Mouse (Mus musculus) cerebellum, adult 8-10 months (tissue): ENCODE measurements around the gene Ddc.

Experiments used
- DNase-seq: peaks from one replicate; pipeline ENCODE4 v3.0.0; 2022

Gene Ddc

DNA sequence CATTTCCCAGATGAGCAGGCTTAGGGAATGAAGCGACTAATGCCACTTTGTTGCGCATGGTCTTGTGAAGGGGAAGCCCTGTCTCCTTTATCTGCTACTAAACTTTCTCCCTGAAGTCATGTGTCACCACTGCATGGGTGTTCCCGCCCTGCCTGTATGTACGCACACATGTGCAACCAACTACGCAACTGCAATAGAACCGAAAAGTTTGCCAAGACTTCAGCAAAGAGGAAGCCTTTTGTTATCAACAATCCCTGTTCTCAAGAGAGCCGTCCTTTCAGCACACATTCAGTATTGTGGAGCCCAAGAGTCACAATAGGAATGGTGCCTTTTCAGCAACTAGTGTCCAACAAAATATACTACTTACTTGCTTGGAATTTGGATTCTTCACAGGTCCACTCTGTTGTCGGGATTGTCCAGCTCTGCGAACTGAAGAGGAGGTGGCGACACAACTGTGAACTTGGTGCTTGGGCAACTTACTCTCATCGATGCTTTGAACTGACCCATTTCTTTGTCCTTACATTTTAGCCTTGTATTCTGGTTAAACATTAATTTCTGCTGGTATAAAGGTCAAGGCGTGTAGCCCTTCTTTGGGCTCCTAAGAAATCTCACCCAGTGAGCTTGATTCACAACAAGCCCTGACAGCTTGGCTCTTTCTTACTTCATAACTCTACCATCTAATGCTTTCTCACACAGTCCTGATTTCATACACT lies at the start of gene Ddc:
TSS of gene Ddc (minus strand) at position 500 of the 713 bp plus-strand sequence.
- no peak for DNase-seq

- no peak for DNase-seq
These were observed 47.8 kb upstream of the Ddc start for GRCm38 (mm10) chr11:11945766-11946165.

- no peak for DNase-seq
These were observed 46.9 kb upstream of the Ddc start for GRCm38 (mm10) chr11:11944814-11945213.

DNA sequence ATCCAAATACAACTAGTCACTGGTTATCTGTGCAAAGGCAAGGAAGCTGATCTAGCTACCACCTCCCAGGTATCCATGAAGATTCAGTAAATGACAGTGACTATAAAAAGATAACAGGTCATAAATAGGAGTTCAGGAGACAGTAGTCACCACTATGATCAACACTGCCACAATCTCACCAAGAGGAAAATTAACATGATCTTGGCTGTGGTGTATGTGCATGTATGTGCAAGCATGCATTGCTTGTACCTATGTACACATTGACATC lies 46.1 kb upstream of the Ddc start:
- DNase-seq: no peak

DNA sequence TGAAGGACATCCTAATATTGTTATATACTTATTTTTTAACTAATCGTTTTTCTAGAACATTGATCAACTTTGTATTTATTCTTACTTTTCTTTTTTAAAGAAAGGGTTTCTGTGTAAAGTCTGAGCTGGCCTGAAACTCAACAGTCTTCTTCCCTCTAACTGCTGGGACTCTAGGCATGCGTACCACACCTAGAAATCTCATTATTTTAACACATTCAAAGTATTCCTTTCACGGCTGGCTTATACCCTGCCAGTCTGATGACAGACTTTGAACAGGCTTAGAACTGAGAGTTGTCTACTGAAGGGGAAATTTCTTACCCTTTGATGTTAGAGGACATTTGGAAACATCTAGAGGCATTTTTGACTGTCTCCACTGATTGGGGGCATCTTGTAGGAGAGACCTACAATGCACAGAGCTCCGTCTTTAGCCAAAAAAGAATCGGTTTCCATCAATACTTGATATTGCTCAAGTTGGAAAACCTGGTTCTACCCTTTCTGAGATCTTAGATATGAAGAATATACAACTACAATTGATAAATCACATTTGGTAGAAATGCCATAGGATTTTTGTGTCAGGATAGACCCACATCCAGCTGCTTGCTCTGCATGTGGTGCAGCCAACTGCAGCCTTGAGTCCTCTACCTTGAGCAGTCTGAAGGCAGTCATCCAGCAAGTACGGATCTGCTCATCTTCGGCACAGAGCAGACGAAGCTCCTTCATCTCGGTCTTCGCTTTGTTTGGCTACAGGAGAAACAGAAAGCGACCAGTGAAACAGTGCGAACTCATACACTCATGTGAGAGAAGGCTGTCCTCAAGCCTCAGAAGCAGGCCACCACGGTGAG lies 45.5 kb upstream of the Ddc start:
- DNase-seq: no peak

- DNase-seq: no peak
These were observed 44.6 kb upstream of the Ddc start for GRCm38 (mm10) chr11:11942320-11943217.

- no peak for DNase-seq
These were observed 43.1 kb upstream of the Ddc start for GRCm38 (mm10) chr11:11940833-11941681.

- no peak for DNase-seq
These were observed 41.7 kb upstream of the Ddc start for GRCm38 (mm10) chr11:11939611-11940010.

- no peak for DNase-seq
These were observed 40.6 kb upstream of the Ddc start for GRCm38 (mm10) chr11:11938591-11938990.

DNA sequence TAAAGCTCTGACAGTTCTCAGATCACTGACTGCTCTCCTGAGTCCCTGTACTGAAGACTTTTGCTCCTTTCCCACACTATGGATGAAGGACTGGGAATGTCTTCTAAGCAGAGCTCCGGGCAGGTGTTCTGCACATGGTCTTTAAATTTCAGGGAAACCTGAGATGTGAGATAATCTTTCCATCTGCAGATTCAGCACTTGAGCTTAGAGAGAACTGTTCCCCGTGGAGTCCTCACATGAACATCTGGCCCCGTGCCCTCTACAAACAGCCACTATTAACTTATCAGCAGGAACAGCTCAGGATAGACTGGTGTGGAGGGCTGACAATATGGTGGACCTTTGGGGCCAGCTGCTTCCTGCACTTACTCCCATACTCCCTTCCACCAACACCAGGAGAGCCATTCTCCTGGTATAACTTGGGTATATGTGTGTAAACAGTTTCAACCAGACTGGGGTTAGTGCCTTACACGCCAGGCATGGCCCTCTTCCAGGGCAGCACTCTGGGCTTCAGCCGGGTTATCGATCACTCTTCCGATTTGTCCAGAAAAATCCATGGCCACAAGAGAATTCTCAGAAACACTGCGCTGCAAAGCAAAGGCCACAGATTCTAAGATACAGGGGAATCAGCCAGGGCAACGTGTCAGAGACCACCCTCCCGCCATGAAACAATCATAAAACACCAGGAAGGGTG lies 39.5 kb upstream of the Ddc start:
- no peak for DNase-seq

DNA sequence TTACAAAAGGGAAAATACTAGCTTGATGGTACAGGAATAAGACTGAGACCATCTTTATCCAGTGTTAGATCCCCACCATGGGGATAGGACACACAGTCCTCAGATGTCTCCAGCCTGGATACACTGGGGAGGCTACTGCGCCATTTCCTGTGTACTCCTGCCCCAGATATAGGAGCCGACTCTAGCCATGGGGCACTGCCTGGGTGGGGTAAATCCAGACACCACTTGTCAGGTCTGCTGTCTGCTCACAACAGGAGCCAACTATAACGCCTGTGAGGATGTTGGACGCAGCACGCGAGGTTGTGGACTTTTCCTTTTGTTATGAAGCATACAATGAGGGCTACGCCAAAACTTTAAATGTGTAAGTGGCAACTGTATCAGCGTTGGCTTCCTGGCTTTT lies 36.9 kb upstream of the Ddc start:
- no peak for DNase-seq

DNA sequence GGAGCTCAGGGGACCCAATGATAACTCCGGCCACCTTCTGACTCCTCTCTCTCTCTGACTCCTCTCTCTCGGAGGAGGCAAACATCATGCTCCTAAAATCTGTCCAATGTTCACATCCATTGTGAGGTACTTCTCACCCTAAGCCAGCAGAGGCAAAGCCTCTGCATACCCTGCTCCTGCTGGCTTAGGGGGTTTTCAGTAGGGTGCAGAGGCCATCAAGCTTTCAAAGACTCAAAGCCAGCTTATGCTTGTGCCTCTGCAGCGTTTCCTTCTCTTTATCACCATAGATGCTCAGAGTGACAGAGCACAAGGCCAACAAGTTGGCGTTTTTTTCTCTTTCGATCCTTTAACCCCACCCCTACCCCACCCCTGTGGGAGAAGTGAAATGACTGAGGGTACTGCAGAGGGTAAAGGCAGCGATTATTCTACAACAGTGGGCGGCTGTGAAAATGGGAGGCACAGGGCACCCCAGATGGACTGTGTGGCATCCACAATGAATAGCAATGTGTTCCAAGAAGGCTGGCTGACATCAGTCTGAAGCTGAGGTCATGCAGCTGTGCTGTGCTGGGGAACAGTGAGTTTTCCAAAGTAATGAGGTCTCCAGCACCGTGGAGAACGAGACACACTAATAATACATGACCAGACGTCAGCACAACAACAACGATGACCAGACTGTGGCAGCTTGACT lies 34.3 kb upstream of the Ddc start:
- DNase-seq: no peak

- no peak for DNase-seq
These were observed 33.7 kb upstream of the Ddc start for GRCm38 (mm10) chr11:11931688-11932087.

DNA sequence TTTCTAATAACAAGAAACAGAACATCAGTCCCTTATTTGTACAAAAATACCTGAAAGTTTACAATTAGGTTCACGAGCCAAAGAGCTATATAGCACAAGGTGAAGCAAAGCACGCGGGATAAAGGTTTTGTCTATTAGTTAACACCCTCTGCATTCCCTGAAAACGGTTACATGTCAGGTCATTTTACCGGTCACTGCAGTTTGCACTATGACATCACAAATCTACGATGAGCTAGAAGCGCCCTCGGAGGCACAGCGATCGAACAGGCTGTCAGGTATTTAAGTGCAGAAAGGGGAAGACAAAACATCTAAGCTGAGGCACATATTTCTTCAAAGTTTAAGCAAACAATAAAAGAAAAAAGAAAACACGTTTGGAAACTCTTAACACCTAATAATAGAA lies 32.6 kb upstream of the Ddc start:
- DNase-seq: no peak

DNA sequence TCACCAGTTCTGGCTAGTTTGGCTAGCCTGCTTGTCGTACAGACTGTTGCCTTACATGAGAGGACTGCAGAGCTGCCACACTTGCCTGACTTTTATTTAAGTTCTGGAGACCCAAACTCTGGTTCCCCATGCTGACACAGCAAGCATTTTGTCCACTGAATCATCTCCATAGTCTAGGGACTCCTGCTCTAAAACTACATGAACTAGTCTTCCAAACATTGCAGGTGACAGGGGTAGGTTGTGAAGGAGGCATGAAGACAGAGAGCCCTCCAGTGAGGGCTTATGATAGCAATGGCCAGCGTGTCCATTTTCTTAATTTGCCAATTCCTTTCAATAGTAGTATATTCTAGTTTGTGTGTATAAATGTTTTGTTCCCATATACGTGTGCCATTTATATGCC lies 31.1 kb upstream of the Ddc start:
- DNase-seq: no peak

DNA sequence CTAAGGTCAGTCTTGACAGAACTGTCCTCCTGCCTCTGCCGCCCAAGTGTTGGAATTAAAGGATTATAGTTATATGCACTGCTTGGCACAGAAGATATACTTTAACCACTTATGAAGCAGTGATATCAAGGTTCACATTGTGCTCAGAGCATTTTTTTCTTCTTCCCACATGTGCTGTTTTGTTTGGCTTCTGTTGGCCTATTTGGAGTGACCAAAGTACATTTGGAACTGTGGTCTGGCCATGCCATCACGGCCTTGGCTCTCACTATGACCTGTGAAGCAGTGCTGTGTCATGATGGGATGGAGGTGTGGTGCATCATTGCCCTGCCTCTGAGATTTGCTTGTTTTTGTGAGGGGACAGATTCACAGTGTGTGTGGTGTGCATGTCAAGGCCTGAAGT lies 30.6 kb upstream of the Ddc start:
- DNase-seq: no peak

GRCm38 (mm10) chr11:11923900-11924299 lies 26.0 kb upstream of the Ddc start:
- no peak for DNase-seq

DNA sequence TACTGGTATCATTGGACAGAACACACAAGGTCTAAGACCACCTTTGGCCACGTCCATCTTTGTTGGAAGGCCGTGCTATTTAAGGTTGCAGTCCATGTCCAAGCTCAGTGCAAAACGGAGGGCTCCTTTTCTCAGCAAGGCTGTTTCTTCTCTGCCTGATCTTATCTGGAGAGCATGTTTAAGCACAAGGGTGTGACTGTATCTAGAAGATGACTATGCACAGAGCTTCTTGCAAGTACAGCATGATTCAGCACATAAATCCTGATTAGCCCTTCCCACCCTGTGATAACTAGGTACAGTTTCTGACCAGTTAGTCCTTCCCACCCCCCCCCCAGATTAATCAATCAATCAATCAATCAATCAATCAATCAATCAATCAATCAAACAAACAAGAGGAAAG lies 25.4 kb upstream of the Ddc start:
- no peak for DNase-seq

DNA sequence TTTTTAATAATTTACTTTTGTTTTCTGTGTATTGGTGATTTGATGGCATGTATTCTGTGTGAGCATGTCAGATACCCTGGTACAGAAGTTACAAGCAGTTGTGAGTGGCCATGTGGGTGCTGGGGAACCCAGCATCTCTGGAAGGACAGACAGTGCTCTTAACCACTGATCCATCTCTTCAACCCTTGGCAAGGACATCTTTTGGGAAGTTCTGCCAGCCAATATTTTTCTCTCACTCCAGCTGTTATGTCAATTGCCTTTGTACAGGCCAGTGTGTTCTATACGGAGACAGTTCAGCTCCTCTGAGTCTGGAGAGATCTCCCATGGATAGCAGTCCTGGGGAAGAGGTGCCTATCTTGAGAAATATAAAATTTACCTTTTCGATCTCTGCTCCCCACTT lies 24.2 kb upstream of the Ddc start:
- DNase-seq: no peak

DNA sequence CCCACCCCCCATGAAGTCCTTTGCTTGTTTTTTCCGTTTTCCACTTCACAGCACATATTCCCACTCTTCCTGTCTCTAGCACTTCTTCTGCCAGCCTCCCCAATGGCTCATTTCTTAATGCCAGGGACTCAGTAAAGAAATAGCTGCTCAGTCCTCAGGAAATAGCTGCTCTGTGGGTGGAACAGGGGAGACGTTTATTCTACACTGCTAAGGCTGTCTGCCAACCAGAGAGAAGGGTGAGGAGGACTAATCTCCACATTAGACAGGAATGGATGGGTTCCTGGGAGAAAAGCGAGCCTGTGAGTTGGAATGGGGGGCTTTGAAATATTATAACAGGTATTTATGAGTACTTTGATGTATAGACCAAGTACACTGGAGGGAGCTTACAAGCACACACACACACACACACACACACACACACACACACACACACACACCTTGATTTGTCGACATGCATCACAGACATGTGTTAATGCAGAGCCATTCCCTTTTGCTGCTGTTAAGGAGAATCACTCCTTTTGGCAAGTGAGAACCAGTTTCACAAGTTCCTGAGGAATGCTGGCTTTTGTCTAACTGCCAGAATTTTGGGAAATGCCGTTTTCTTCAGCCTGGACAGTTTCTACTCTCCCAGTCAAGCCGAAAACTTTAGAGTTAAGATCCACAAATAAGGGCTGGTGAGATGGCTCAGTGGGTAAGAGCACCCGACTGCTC lies 9.9 kb upstream of the Ddc start:
- no peak for DNase-seq

DNA sequence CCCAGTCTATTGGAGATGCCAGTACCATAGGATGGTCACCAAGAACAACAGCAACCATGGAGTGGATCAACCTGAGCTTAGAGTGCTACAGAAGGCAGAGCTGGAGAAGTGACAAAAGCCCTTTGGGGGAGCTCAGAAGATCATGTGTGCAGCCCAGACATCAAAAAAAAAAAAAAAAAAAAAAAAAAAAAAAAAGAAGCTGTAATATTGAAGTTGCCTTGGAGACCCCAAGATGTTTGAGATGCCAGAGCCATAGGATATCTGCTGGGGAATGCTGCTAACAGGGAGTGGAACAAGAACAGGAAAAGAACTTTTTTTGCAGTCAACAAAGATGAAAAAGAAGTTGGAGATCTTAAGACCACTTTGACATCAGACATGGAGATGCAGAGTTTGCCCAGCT lies 7.6 kb upstream of the Ddc start:
- no peak for DNase-seq
